Mouse (Mus musculus): ENCODE measurements around the gene Gimap4. TPM values are rescaled to one million over a fixed set of nuclear protein-coding genes. Genes with fewer than 3 reads are reported as not detected.

Gene Gimap4
- total and polyA plus RNA-seq, 3 experiments: 113 to 264 (median 203) TPM

GRCm38 (mm10) chr6:48698888-48699287 lies 14.5 kb downstream of the Gimap4 start:
- H3K4me3 ChIP-seq (replicated peaks in 1 of 3; ENCODE audit: low read depth in 2 of 3, low read length in 2 of 3, poor library complexity in 1 of 3): peak overlapping the region in 1 of 3 experiments; percentile 45

GRCm38 (mm10) chr6:48700251-48701075 lies 16.1 kb downstream of the Gimap4 start:
- in situ Hi-C loops (cut with MboI; ENCODE audit: low pct_ligation_motif_present, low pct_unique_long_range_greater_than_20kb, low sequenced_read_pairs): loop anchor here (5.0 kb wide), 1 partner anchor 37 kb away; the partner anchor contains the start of gene Gimap1
- TF ChIP-seq POLR2A (IDR thresholded peaks at IDR 0.05; ENCODE audit: low read depth, low read length) (peak; percentile 59), CHD2 (IDR thresholded peaks at IDR 0.05; ENCODE audit: low read length) (peak; percentile 91), MAX (IDR thresholded peaks at IDR 0.05; ENCODE audit: low read length) (0 out of 2 replicates have a peak, but pooled peaks have one; percentile 16), PAX5 (IDR thresholded peaks at IDR 0.05; ENCODE audit: low read length) (no peak), MEF2A (IDR thresholded peaks at IDR 0.05; ENCODE audit: borderline replicate concordance, low read depth, low read length) (peak; percentile 93), ETS1 (conservative IDR thresholded peaks at IDR 0.05; ENCODE audit: low read depth, low read length) (peak; percentile 95), IRF4 (IDR thresholded peaks at IDR 0.05; ENCODE audit: low read depth, low read length) (peak; percentile 99), TCF12 (IDR thresholded peaks at IDR 0.05; ENCODE audit: low read depth, low read length) (peak; percentile 100), SIN3A (IDR thresholded peaks at IDR 0.05; ENCODE audit: low read length) (peak; percentile 96), UBTF (IDR thresholded peaks at IDR 0.05; ENCODE audit: low read depth, low read length) (no peak), SMC3 (IDR thresholded peaks at IDR 0.05; ENCODE audit: low read depth, low read length) (no peak), CTCF (conservative IDR thresholded peaks at IDR 0.05 in 1 of 2, IDR thresholded peaks at IDR 0.05 in 1 of 2; ENCODE audit: low read depth in 2 of 2, low read length in 2 of 2) (no peak), KAT2A (IDR thresholded peaks at IDR 0.05; ENCODE audit: insufficient replicate concordance, low read length) (peak; percentile 61; the same call in 1 of the 2 replicates), BHLHE40 (IDR thresholded peaks at IDR 0.05; ENCODE audit: low read depth, low read length) (peak; percentile 86), CHD1 (IDR thresholded peaks at IDR 0.05; ENCODE audit: low read depth, low read length) (peak; percentile 40; the same call in 1 of the 2 replicates), RAD21 (IDR thresholded peaks at IDR 0.05; ENCODE audit: low read depth, low read length) (no peak; the same call in none of the 2 replicates), ELF1 (IDR thresholded peaks at IDR 0.05; ENCODE audit: low read depth, low read length) (peak; percentile 86), JUND (conservative IDR thresholded peaks at IDR 0.05; ENCODE audit: low read depth, low read length) (peak; percentile 85), MXI1 (IDR thresholded peaks at IDR 0.05; ENCODE audit: low read depth, low read length) (peak; percentile 96), ZKSCAN1 (IDR thresholded peaks at IDR 0.05; ENCODE audit: borderline replicate concordance, low read depth, low read length) (no peak), ZNF384 (IDR thresholded peaks at IDR 0.05; ENCODE audit: low read depth, low read length) (peak; percentile 30; the same call in 1 of the 2 replicates), HCFC1 (IDR thresholded peaks at IDR 0.05; ENCODE audit: low read depth, low read length) (no peak), NELFE (IDR thresholded peaks at IDR 0.05; ENCODE audit: low read depth, low read length) (0 out of 2 replicates have a peak, but pooled peaks have one; percentile 32)

More at GRCm38 (mm10) chr6:48698888-48699287, 14.5 kb downstream of the Gimap4 start:
- TF ChIP-seq NRF1 (IDR thresholded peaks at IDR 0.05; ENCODE audit: low read depth, low read length) (no peak), E2F4 (IDR thresholded peaks at IDR 0.05; ENCODE audit: insufficient replicate concordance, low read depth, low read length) (no peak), USF1 (IDR thresholded peaks at IDR 0.05; ENCODE audit: low read depth, low read length) (no peak), TCF12 (IDR thresholded peaks at IDR 0.05; ENCODE audit: low read depth, low read length) (no peak), ELF1 (IDR thresholded peaks at IDR 0.05; ENCODE audit: low read depth, low read length) (no peak), MEF2A (IDR thresholded peaks at IDR 0.05; ENCODE audit: borderline replicate concordance, low read depth, low read length) (no peak), RCOR1 (conservative IDR thresholded peaks at IDR 0.05; ENCODE audit: low read depth, low read length) (no peak), UBTF (IDR thresholded peaks at IDR 0.05; ENCODE audit: low read depth, low read length) (no peak), TBP (conservative IDR thresholded peaks at IDR 0.05; ENCODE audit: low read depth, low read length) (no peak), POLR2AphosphoS2 (IDR thresholded peaks at IDR 0.05; ENCODE audit: low read depth, low read length) (no peak), JUND (conservative IDR thresholded peaks at IDR 0.05; ENCODE audit: low read depth, low read length) (no peak), ZC3H11A (IDR thresholded peaks at IDR 0.05; ENCODE audit: low read depth, low read length) (no peak), CHD1 (IDR thresholded peaks at IDR 0.05; ENCODE audit: low read depth, low read length) (no peak), USF2 (conservative IDR thresholded peaks at IDR 0.05; ENCODE audit: low read depth, low read length) (no peak), MAZ (IDR thresholded peaks at IDR 0.05; ENCODE audit: low read depth, low read length) (no peak), MXI1 (IDR thresholded peaks at IDR 0.05; ENCODE audit: low read depth, low read length) (no peak), MAFK (IDR thresholded peaks at IDR 0.05; ENCODE audit: insufficient replicate concordance, low read length) (no peak), BHLHE40 (IDR thresholded peaks at IDR 0.05; ENCODE audit: low read depth, low read length) (no peak), POLR2A (IDR thresholded peaks at IDR 0.05; ENCODE audit: low read depth, low read length) (no peak), SIN3A (IDR thresholded peaks at IDR 0.05; ENCODE audit: low read length) (no peak)
- in situ Hi-C loops (cut with MboI; ENCODE audit: low pct_ligation_motif_present, low pct_unique_long_range_greater_than_20kb, low sequenced_read_pairs) (no loop called here), dilution Hi-C loops (cut with MboI; ENCODE audit: extremely low pct_ligation_motif_present, extremely low pct_unique_long_range_greater_than_20kb, low sequenced_read_pairs) (no loop called here)
- peak overlapping the region; percentile 63; the same call in 1 of the 2 replicates for H3K4me2 ChIP-seq (ENCODE audit: insufficient read depth, low read depth, poor library complexity, severe bottlenecking)
- H3K9ac ChIP-seq (ENCODE audit: insufficient read depth, low read depth): peak overlapping the region; percentile 64
- H3K36me3 ChIP-seq (replicated peaks in 1 of 2; ENCODE audit: control insufficient read depth in 1 of 2, insufficient read depth in 1 of 2, low read length in 1 of 2): peaks cover 23 to 52% of the 10 kb centered on the region in 2 experiments
- peak overlapping the region; percentile 98 for H3K27ac ChIP-seq (ENCODE audit: insufficient read depth, low read depth)
- peaks cover 25% of the 10 kb centered on the region for H3K9me3 ChIP-seq (replicated peaks; ENCODE audit: low read length)
- no peaks in the 10 kb centered on the region for H3K27me3 ChIP-seq (replicated peaks)
- peaks cover 31 to 70% of the 10 kb centered on the region in 2 experiments for H3K4me1 ChIP-seq (ENCODE audit: control insufficient read depth in 1 of 2, insufficient read depth in 2 of 2)
- no peak for DNase-seq (ENCODE audit: extremely low read depth)
- H3K79me2 ChIP-seq (replicated peaks; ENCODE audit: control insufficient read depth, extremely low read depth, insufficient read depth, poor library complexity, severe bottlenecking): peaks cover 11% of the 10 kb centered on the region

More at GRCm38 (mm10) chr6:48700251-48701075, 16.1 kb downstream of the Gimap4 start:
- dilution Hi-C loops (cut with MboI; ENCODE audit: extremely low pct_ligation_motif_present, extremely low pct_unique_long_range_greater_than_20kb, low sequenced_read_pairs): no loop called here
- peaks cover 33 to 60% of the 10 kb centered on the region in 2 experiments for H3K36me3 ChIP-seq (replicated peaks in 1 of 2; ENCODE audit: control insufficient read depth in 1 of 2, insufficient read depth in 1 of 2, low read length in 1 of 2)
- DNase-seq (ENCODE audit: extremely low read depth): peak; percentile 95
- peaks cover 43 to 83% of the 10 kb centered on the region in 2 experiments for H3K4me1 ChIP-seq (ENCODE audit: control insufficient read depth in 1 of 2, insufficient read depth in 2 of 2)
- peak overlapping the region; percentile 43 for H3K9ac ChIP-seq (ENCODE audit: insufficient read depth, low read depth)
- H3K27ac ChIP-seq (ENCODE audit: insufficient read depth, low read depth): peak overlapping the region; percentile 98
- peaks cover 15% of the 10 kb centered on the region for H3K9me3 ChIP-seq (replicated peaks; ENCODE audit: low read length)
- H3K4me3 ChIP-seq (replicated peaks in 1 of 3; ENCODE audit: low read depth in 2 of 3, low read length in 2 of 3, poor library complexity in 1 of 3): peak overlapping the region in 1 of 3 experiments; percentile 3
- H3K4me2 ChIP-seq (ENCODE audit: insufficient read depth, low read depth, poor library complexity, severe bottlenecking): peak overlapping the region; percentile 18
- no peaks in the 10 kb centered on the region for H3K27me3 ChIP-seq (replicated peaks)
- H3K79me2 ChIP-seq (replicated peaks; ENCODE audit: control insufficient read depth, extremely low read depth, insufficient read depth, poor library complexity, severe bottlenecking): peaks cover 25% of the 10 kb centered on the region
